Mouse (Mus musculus) brown adipose tissue, adult 24 weeks (tissue): Measurements from ENCODE around the gene Insl6. TPM values are rescaled to one million over a fixed set of nuclear protein-coding genes. Genes with fewer than 3 reads are reported as not detected.

Experiments used
- H3K27ac ChIP-seq: fragments of 200-500 bp; replicated peaks from 2 replicates; pipeline ENCODE4 v1.5.1; 2012; ENCODE audit warnings: low read depth, mild to moderate bottlenecking, low read length
- H3K4me1 ChIP-seq: fragments of 200-500 bp; 2 replicates; pipeline ENCODE4 v1.6.1; 2012; ENCODE audit warnings: low read length, mixed read lengths; ENCODE audit not compliant: control insufficient read depth, insufficient read depth, insufficient read length
- H3K4me3 ChIP-seq: fragments of 200-500 bp; 2 replicates; pipeline ENCODE4 v1.5.1; 2012; ENCODE audit warnings: low read depth, mild to moderate bottlenecking, low read length, moderate library complexity; ENCODE audit not compliant: insufficient read depth
- polyA plus RNA-seq: library from polyadenylated mRNA; stranded (reverse); fragments of >200 nt; gene quantifications from 2 replicates; pipeline ENCODE4 v1.2.4, GENCODE M21; 2012; ENCODE audit not compliant: missing spikeins, insufficient read depth, insufficient read length

Gene Insl6
- polyA plus RNA-seq, 1 experiment = 8.0 TPM

GRCm38 (mm10) chr19:29278944-29279587 lies 46.1 kb downstream of the Insl6 start:
- Histone ChIP-seq H3K27ac (no peak overlapping the region), H3K4me1 (no peaks in the 10 kb centered on the region), H3K4me3 (no peak overlapping the region)

GRCm38 (mm10) chr19:29276414-29276813 lies 48.7 kb downstream of the Insl6 start:
- Histone ChIP-seq H3K4me3 (no peak overlapping the region), H3K27ac (no peak overlapping the region), H3K4me1 (no peaks in the 10 kb centered on the region)

GRCm38 (mm10) chr19:29272011-29272809 lies 52.9 kb downstream of the Insl6 start:
- Histone ChIP-seq H3K4me3 (no peak overlapping the region), H3K27ac (no peak overlapping the region), H3K4me1 (peaks cover 5% of the 10 kb centered on the region; the same call in 1 of the 2 replicates)

Other genes with a start within 250 kb of the Insl6 start
- 11.7 and 12.8 TPM in 2 replicates for gene Rcl1, start 224.0 kb downstream of the Insl6 start, polyA plus RNA-seq
- 9.3 and 11.6 TPM in 2 replicates for gene Jak2, start 73.5 kb downstream of the Insl6 start, polyA plus RNA-seq
- gene Rln1, start 9.3 kb upstream of the Insl6 start, polyA plus RNA-seq = not detected in 2 replicates
- 118 and 119 TPM in 2 replicates for gene Plgrkt, start 42.0 kb upstream of the Insl6 start, polyA plus RNA-seq
- 52.6 and 58.2 TPM in 2 replicates for gene Cd274, start 42.1 kb upstream of the Insl6 start, polyA plus RNA-seq
- not detected in 2 replicates for gene Pdcd1lg2, start 85.6 kb upstream of the Insl6 start, polyA plus RNA-seq
- gene Ric1, start 196.9 kb upstream of the Insl6 start, polyA plus RNA-seq = 21.6 and 23.3 TPM in 2 replicates